Mouse (Mus musculus) megakaryocyte, adult 5-6 weeks (primary cell): ENCODE measurements around the gene Susd5. TPM values are rescaled to one million over a fixed set of nuclear protein-coding genes. Genes with fewer than 3 reads are reported as not detected.

Experiments used
- ATAC-seq: 2 replicates; pipeline ENCODE4 v1.8.0; 2016; ENCODE audit warnings: mild to moderate bottlenecking, inconsistent platforms; ENCODE audit not compliant: poor library complexity, severe bottlenecking
- total RNA-seq, 2 experiments: library from RNA; stranded (forward) in 1 of 2; stranded (reverse) in 1 of 2; fragments of 153-499, 151-499 nt in 1 of 2; fragments of 221-1000, 200-1000 nt in 1 of 2; gene quantifications; 2 replicates each; pipeline versions ENCODE4 v1.2.3 to v1.2.4; 2015 to 2017

Gene Susd5
- 0.32 TPM in 1 of 2 replicates, not detected in the other for total RNA-seq (2015)
- not detected in 2 replicates for total RNA-seq (2017)

GRCm38 (mm10) chr9:114057090-114057796 lies at the start of gene Susd5:
TSS of gene Susd5 (plus strand) at chr9:114057140.
- ATAC-seq: no peak; the same call in 1 of the 2 replicates

DNA sequence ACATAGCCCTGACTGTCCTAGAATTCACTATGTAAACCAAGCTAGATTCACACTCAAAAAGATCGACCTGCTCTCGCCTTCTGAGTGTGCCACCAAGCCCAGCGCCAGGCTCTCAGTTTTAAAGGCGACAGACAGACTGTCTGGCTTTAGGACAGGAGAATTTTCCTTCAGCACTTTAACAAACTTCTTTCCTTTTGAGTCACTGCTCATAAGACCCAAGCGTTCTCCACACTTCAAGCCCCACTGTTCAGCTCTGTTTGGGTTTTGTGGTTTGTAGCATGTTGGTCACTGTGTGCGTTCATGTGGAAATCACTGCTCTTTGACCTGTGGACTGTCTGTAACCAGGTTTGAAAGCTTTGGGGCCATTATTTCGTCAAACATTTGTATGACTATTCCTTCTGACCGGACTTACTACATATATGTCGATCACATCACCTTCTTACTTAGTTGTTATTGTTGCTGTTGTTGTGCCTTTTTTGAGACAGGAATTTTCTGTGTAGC lies 49.0 kb upstream of the Susd5 start:
- no peak for ATAC-seq

DNA sequence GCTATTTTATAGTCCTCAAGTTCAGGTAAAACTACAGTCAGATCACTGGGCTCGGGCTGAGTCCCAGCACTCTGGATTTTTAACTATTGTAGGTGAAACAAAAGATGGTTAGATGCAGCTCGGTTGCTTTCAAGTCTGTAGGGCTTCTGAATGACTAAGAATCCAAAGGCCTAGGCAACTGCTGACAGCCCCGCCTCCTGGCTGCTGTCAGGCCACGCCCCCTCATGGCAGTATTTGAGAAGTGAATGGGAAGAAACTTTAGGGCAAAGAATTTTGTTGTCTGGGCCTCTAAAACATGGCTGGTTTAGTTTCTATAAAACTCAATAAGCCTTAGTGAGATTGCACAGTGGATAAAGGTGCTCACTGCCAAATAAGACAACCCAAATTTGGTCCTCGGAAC lies 47.4 kb upstream of the Susd5 start:
- no peak for ATAC-seq

GRCm38 (mm10) chr9:114011203-114011602 lies 45.7 kb upstream of the Susd5 start:
- ATAC-seq: peak; percentile 57

DNA sequence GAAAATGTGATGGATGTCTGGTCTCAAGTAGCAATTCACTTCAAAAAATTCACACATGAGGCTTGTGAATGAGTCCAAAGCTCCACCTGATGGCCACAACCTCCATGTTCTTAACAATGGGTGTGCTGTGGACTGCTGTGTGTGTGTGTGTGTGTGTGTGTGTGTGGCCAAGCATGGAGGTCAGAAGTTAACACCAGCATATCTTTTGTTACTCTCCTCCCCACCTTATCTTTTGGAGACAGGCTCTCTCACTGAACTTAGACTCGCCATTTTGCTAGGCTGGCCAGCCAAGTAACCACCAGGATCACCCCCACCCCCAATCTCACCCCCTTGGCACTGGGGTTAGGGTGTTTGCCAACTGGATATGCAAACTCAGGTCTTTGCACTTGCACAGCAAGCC lies 42.9 kb upstream of the Susd5 start:
- no peak for ATAC-seq

GRCm38 (mm10) chr9:114015724-114016123 lies 41.2 kb upstream of the Susd5 start:
- ATAC-seq: no peak

- ATAC-seq: peak; percentile 86
Observed at GRCm38 (mm10) chr9:114016402-114016801, 40.5 kb upstream of the Susd5 start.

GRCm38 (mm10) chr9:114019012-114019762 lies 37.8 kb upstream of the Susd5 start:
- ATAC-seq: peak; percentile 56

GRCm38 (mm10) chr9:114022141-114022540 lies 34.8 kb upstream of the Susd5 start:
- no peak for ATAC-seq

DNA sequence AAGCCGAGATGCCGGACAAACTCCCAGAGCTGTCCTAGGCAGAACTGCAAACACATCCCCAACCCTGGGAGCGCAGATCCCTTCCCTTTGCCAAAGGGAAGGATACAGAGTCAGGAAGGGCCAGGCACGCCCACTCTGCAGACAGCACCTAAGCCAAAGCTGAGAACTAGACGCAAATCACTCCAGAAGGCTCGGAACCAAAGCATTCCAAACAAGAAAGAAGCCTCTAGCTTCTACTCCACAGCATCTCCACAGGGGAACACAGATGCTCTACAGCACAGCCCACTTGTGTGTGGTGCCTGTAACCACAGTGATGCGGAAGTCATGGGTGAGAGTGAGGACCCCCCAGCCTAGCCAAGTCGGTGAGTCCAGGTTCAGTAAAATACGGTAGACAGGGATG lies 31.8 kb upstream of the Susd5 start:
- ATAC-seq: no peak

GRCm38 (mm10) chr9:114025846-114026245 lies 31.1 kb upstream of the Susd5 start:
- no peak for ATAC-seq

DNA sequence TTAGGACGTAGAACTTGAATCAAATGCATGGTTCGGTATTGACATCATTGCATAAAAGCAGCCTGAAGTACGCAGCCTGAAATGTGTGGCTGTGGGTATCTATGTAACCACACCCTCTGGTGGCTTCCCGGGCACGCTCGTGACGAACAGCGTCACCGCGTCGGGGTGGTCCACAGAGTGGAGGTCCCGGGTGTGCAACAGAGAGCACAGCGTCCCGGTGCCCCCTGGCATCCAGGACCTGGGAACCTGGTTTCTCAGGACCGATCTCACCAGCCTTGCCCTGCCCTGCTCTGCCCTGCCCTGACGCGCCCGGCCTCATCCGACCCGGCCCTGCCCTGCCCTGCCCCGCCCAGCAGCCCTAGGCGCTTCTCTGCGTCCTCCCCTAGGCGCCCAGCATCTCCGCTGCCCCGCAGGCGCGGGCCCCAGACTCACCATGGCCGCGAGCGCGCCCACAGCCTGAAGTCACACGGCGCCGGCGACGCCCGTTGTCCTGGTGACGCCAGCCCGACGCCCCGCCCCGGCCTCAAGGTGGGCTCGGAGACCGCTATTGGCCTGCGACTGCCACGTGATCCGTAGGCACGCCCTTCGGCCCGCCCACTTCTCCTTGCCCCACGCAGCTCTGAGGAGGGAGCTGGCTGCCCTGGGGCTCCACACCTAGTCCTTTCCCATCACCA lies 30.5 kb upstream of the Susd5 start:
- peak; percentile 85 for ATAC-seq

DNA sequence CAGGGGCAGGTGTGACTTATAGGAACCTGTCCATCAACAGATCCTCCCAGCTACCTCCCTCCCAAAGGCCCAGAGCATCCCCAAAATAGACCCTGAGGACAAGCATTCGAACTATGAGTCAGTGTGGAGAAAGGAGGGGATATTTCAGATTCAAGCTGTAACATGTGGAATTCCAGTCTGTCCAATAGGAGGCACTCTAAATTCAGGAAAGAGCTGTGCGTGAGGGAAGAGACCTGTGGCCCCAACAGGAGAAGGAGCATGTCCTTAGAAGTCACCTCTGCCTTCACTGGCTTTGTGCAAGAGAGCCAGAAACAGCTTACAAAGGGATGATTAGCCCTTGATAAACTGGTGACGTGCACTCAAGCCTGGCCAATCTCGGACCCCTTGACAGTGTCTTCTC lies 16.0 kb upstream of the Susd5 start:
- ATAC-seq: no peak

DNA sequence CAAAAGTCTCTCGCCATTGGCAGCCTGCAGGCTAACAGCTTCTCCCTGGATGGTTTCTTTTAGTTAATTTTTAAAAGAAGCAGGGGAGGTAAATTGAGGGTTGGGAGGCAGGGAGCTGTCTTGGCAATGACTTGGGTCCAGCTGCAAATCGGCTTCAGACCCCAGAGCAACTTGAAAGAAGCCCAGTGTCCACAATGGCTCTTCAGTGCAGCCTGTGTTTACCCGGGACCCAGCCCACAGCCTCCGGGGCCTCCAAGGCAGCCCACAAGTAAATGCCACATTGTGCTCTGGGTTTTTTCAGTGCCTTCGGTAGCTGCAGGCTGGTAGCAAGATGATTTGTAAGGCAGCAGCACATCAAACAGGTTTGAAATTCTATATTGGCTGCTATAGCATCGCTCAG lies 14.4 kb upstream of the Susd5 start:
- ATAC-seq: no peak

- ATAC-seq: peak; percentile 64
Observed at GRCm38 (mm10) chr9:114044446-114044845, 12.5 kb upstream of the Susd5 start.

DNA sequence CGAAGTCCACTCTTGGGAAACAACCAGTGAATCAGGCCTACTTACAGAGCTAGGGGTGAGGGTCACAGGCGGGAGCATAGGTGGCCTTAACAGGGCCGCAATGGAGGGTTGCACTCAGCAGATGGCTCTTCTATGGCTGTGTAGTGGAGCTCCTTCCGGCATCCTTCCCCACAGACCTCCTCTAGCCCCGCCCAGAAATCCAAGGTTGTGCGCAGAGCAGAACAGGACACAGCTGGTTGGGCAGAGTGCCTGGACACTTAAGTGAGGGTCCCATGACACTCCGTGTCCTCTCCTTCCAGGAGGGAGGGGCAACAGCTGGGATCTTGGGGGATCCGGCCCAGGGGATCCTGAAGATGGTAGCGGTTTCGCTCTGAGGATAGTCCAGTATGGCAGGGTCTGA lies 10.9 kb upstream of the Susd5 start, which contains the start of gene Fbxl2:
Fbxl2 (minus strand) TSS at position 164 of the 400 bp plus-strand sequence.
- ATAC-seq: no peak

DNA sequence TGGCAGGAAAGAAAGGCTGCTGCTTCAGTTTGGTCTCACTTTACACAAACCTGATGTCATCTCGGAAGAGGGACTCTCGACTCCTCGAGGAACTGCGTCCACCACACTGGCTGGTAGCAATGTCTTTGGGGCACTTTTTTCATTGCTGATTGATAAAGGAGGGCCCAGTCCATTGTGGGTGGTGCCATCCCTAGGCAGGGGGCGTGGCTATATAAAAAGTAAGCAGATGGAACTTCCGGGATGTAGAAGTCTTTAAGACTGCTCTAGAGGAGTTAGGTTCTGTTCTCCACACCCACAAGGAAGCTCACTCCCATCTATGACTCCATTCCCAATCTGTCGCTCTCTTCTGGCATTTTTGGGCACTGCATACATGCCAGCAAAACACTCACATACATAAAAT lies 10.3 kb upstream of the Susd5 start:
- ATAC-seq: no peak

- ATAC-seq: no peak
Observed at GRCm38 (mm10) chr9:114050106-114050505, 6.8 kb upstream of the Susd5 start.

- peak; percentile 23; the same call in 1 of the 2 replicates for ATAC-seq
Observed at GRCm38 (mm10) chr9:114050778-114051177, 6.2 kb upstream of the Susd5 start.

DNA sequence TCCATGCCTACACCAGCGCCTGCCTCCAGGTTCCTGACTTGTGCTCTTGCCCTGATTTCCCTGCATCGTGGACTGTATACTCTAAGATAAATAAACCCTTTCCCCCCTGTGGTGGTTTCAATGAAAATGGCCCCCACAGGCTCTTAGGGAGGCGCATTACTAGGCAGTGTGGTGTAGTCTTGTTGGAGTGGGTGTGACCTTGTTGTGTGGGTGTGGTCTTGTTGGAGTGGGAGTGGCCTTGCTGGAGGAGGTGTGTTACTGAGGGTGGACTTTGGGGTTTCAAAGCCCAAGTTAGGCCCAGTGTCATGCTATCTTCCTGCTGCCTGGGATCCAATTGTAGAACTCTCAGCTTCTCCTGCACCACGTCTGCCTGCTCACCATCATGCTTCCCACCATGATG lies 4.9 kb upstream of the Susd5 start:
- 0 out of 2 replicates have a peak, but pooled peaks have one; percentile 32 for ATAC-seq

DNA sequence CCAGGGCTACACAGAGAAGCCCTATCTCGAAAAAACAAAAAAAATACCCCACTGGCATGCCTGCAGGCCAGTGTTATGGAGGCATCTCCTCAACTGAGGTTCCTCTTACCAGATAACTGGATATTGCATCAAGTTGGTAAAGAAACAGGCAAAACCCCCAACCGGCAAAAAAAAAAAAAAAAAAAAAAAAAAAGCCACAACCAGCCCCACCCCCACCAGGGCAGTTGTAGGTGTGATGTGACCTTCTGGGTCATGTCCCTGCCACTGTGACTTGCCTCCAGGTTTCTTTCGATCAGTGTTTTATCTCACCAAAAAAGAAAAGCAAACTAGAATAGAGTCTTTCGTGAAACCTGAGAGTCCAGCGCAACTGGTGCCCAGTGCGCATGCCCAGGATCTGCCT lies 4.1 kb upstream of the Susd5 start:
- no peak for ATAC-seq
